Mouse (Mus musculus): Measurements from ENCODE around the gene Ccdc162. TPM values are rescaled to one million over a fixed set of nuclear protein-coding genes. Genes with fewer than 3 reads are reported as not detected.

The Ccdc162 gene
- polyA plus RNA-seq, 1 experiment, result 5.0 TPM

DNA sequence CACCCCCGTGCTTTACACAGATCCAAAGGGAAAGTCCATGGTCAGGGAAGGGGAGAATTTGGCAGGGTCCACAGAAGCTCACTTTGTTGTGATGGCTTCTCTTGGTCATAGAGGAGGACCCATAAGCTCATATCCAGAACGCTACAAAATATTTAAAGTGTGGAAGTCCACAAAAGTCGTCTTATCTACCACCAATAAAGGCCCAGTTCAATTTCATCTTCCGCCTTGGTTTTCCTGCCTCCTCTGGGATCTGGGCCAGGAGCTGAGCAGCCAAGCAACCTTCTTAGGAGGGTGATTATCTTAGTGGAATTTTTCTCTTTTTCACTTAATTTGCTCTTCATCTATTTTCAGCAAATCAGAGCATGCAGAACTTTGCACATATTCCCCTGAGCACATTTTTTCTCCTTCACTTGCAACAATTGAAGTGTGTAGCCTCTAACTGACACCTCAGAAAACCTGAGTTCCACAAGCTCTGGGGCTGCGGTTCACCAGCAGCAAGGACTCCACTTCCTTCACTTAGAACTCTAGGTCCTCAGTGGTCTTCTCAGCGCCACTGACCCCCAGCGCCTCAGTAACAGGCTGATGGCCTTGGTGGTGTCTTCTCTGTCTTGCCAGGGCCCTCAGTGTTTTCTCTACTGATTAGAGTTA, 114.4 kb downstream of the Ccdc162 start:
- TF ChIP-seq REST (IDR thresholded peaks at IDR 0.05; ENCODE audit: insufficient read depth, insufficient read length), result no peak
- no peak for TF ChIP-seq SRF (IDR thresholded peaks at IDR 0.05; ENCODE audit: control insufficient read depth, insufficient read length, low read depth)
- no peak for TF ChIP-seq MAX (IDR thresholded peaks at IDR 0.05; ENCODE audit: low read depth)
- no peak for TF ChIP-seq POLR2A (IDR thresholded peaks at IDR 0.05; ENCODE audit: insufficient read length, low read depth)
- no peak for TF ChIP-seq MYOG (IDR thresholded peaks at IDR 0.05; ENCODE audit: control insufficient read depth in 1 of 3, insufficient read depth in 1 of 3, insufficient read length in 2 of 3, low read depth in 2 of 3)
- TF ChIP-seq MYOD1 (IDR thresholded peaks at IDR 0.05; ENCODE audit: control insufficient read depth in 1 of 3, insufficient read length in 2 of 3, low read depth in 2 of 3), result no peak
- no peak for TF ChIP-seq TCF3 (IDR thresholded peaks at IDR 0.05; ENCODE audit: insufficient read length, low read depth)
- TF ChIP-seq POLR2AphosphoS2 (IDR thresholded peaks at IDR 0.05; ENCODE audit: insufficient read length, low read depth), result no peak
- TF ChIP-seq USF1 (IDR thresholded peaks at IDR 0.05; ENCODE audit: low read depth), result no peak
- no peak for TF ChIP-seq TCF12 (IDR thresholded peaks at IDR 0.05; ENCODE audit: insufficient read depth, poor library complexity, severe bottlenecking)
- no peak for TF ChIP-seq E2F4 (IDR thresholded peaks at IDR 0.05; ENCODE audit: insufficient read depth)
- TF ChIP-seq CEBPB (IDR thresholded peaks at IDR 0.05; ENCODE audit: insufficient read depth, poor library complexity, severe bottlenecking), result no peak
- Histone ChIP-seq H3K4me3 (no peak overlapping the region), H3K27me3 (ENCODE audit: control insufficient read depth, insufficient read depth, insufficient read length) (no peaks in the 10 kb centered on the region)

GRCm38 (mm10) chr10:41601302-41601701, 115.1 kb downstream of the Ccdc162 start:
- H3K4me3 ChIP-seq, result no peak overlapping the region
- no peaks in the 10 kb centered on the region for H3K36me3 ChIP-seq (ENCODE audit: control insufficient read depth, insufficient read depth)
- no peak overlapping the region for H3K4me2 ChIP-seq (ENCODE audit: low read depth)
- H3K27me3 ChIP-seq (ENCODE audit: control insufficient read depth, insufficient read depth, insufficient read length), result no peaks in the 10 kb centered on the region
- H3ac ChIP-seq (ENCODE audit: control insufficient read depth, insufficient read length), result no peak overlapping the region
- H3K79me2 ChIP-seq (ENCODE audit: control insufficient read depth, insufficient read depth), result no peaks in the 10 kb centered on the region
- no peak for TF ChIP-seq E2F4 (IDR thresholded peaks at IDR 0.05; ENCODE audit: insufficient read depth)
- peak in 1 of 3 experiments; percentile 71 for TF ChIP-seq MYOG (IDR thresholded peaks at IDR 0.05; ENCODE audit: control insufficient read depth in 1 of 3, insufficient read depth in 1 of 3, insufficient read length in 2 of 3, low read depth in 2 of 3)
- TF ChIP-seq REST (IDR thresholded peaks at IDR 0.05; ENCODE audit: insufficient read depth, insufficient read length), result no peak
- peak; percentile 9 for TF ChIP-seq SRF (IDR thresholded peaks at IDR 0.05; ENCODE audit: control insufficient read depth, insufficient read length, low read depth)
- TF ChIP-seq MYOD1 (IDR thresholded peaks at IDR 0.05; ENCODE audit: control insufficient read depth in 1 of 3, insufficient read length in 2 of 3, low read depth in 2 of 3), result peak in 1 of 3 experiments; percentile 71
- no peak for TF ChIP-seq MAX (IDR thresholded peaks at IDR 0.05; ENCODE audit: low read depth)
- no peak for TF ChIP-seq TCF12 (IDR thresholded peaks at IDR 0.05; ENCODE audit: insufficient read depth, poor library complexity, severe bottlenecking)
- TF ChIP-seq POLR2AphosphoS2 (IDR thresholded peaks at IDR 0.05; ENCODE audit: insufficient read length, low read depth), result no peak
- no peak for TF ChIP-seq USF1 (IDR thresholded peaks at IDR 0.05; ENCODE audit: low read depth)
- TF ChIP-seq CEBPB (IDR thresholded peaks at IDR 0.05; ENCODE audit: insufficient read depth, poor library complexity, severe bottlenecking), result no peak
- TF ChIP-seq POLR2A (IDR thresholded peaks at IDR 0.05; ENCODE audit: insufficient read length, low read depth), result no peak
- no peak for TF ChIP-seq TCF3 (IDR thresholded peaks at IDR 0.05; ENCODE audit: insufficient read length, low read depth)

More for the DNA sequence above, 114.4 kb downstream of the Ccdc162 start:
- no peak overlapping the region for H3K4me2 ChIP-seq (ENCODE audit: low read depth)
- no peak overlapping the region for H3ac ChIP-seq (ENCODE audit: control insufficient read depth, insufficient read length)
- H3K36me3 ChIP-seq (ENCODE audit: control insufficient read depth, insufficient read depth), result no peaks in the 10 kb centered on the region
- no peaks in the 10 kb centered on the region for H3K79me2 ChIP-seq (ENCODE audit: control insufficient read depth, insufficient read depth)

- Histone ChIP-seq H3K4me2 (ENCODE audit: low read depth) (no peak overlapping the region), H3K36me3 (ENCODE audit: control insufficient read depth, insufficient read depth) (no peaks in the 10 kb centered on the region), H3K79me2 (ENCODE audit: control insufficient read depth, insufficient read depth) (no peaks in the 10 kb centered on the region), H3K4me3 (no peak overlapping the region), H3ac (ENCODE audit: control insufficient read depth, insufficient read length) (no peak overlapping the region), H3K27me3 (ENCODE audit: control insufficient read depth, insufficient read depth, insufficient read length) (no peaks in the 10 kb centered on the region)
- no peak for TF ChIP-seq MYOD1 (IDR thresholded peaks at IDR 0.05; ENCODE audit: control insufficient read depth in 1 of 3, insufficient read length in 2 of 3, low read depth in 2 of 3)
- peak in 1 of 3 experiments; percentile 68 for TF ChIP-seq MYOG (IDR thresholded peaks at IDR 0.05; ENCODE audit: control insufficient read depth in 1 of 3, insufficient read depth in 1 of 3, insufficient read length in 2 of 3, low read depth in 2 of 3)
These were observed 117.4 kb downstream of the Ccdc162 start for GRCm38 (mm10) chr10:41599051-41599450.

DNA sequence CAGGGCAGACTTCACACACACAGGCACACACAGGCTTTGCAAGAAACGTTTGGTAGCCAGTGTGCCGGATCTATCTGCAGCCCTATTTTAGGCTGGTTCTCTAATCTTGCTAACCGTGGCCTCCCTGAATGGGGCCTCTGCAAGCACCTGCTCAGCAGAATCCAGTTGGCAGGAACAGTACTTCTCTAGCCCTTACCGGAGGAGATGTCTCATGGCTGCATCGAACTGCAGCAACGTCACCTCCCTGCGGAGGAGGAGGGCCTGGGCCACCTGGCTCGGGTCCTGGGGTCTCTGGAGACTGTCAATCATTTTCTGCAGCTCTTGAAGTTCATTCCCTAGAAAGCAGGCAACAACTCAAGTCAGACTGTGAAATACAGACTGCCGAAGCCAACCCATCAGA, 118.2 kb downstream of the Ccdc162 start:
- Histone ChIP-seq H3K27me3 (ENCODE audit: control insufficient read depth, insufficient read depth, insufficient read length) (no peaks in the 10 kb centered on the region), H3K4me2 (ENCODE audit: low read depth) (no peak overlapping the region), H3ac (ENCODE audit: control insufficient read depth, insufficient read length) (no peak overlapping the region), H3K4me3 (no peak overlapping the region), H3K79me2 (ENCODE audit: control insufficient read depth, insufficient read depth) (no peaks in the 10 kb centered on the region), H3K36me3 (ENCODE audit: control insufficient read depth, insufficient read depth) (no peaks in the 10 kb centered on the region)
- TF ChIP-seq TCF12 (IDR thresholded peaks at IDR 0.05; ENCODE audit: insufficient read depth, poor library complexity, severe bottlenecking) (peak; percentile 33), MYOD1 (IDR thresholded peaks at IDR 0.05; ENCODE audit: control insufficient read depth in 1 of 3, insufficient read length in 2 of 3, low read depth in 2 of 3) (peak; percentile 29 to 55 (median 49)), CEBPB (IDR thresholded peaks at IDR 0.05; ENCODE audit: insufficient read depth, poor library complexity, severe bottlenecking) (no peak), MYOG (IDR thresholded peaks at IDR 0.05; ENCODE audit: control insufficient read depth in 1 of 3, insufficient read depth in 1 of 3, insufficient read length in 2 of 3, low read depth in 2 of 3) (peak; percentile 5 to 62 (median 6))

- Histone ChIP-seq H3K27me3 (ENCODE audit: control insufficient read depth, insufficient read depth, insufficient read length) (no peaks in the 10 kb centered on the region), H3K4me3 (no peak overlapping the region)
- TF ChIP-seq SRF (IDR thresholded peaks at IDR 0.05; ENCODE audit: control insufficient read depth, insufficient read length, low read depth) (no peak), MYOG (IDR thresholded peaks at IDR 0.05; ENCODE audit: control insufficient read depth in 1 of 3, insufficient read depth in 1 of 3, insufficient read length in 2 of 3, low read depth in 2 of 3) (no peak), POLR2AphosphoS2 (IDR thresholded peaks at IDR 0.05; ENCODE audit: insufficient read length, low read depth) (no peak), MYOD1 (IDR thresholded peaks at IDR 0.05; ENCODE audit: control insufficient read depth in 1 of 3, insufficient read length in 2 of 3, low read depth in 2 of 3) (no peak), POLR2A (IDR thresholded peaks at IDR 0.05; ENCODE audit: insufficient read length, low read depth) (no peak), E2F4 (IDR thresholded peaks at IDR 0.05; ENCODE audit: insufficient read depth) (no peak), TCF12 (IDR thresholded peaks at IDR 0.05; ENCODE audit: insufficient read depth, poor library complexity, severe bottlenecking) (no peak)
These were observed 120.9 kb downstream of the Ccdc162 start for GRCm38 (mm10) chr10:41595550-41595949.

More at GRCm38 (mm10) chr10:41595550-41595949, 120.9 kb downstream of the Ccdc162 start:
- H3ac ChIP-seq (ENCODE audit: control insufficient read depth, insufficient read length), result no peak overlapping the region
- H3K36me3 ChIP-seq (ENCODE audit: control insufficient read depth, insufficient read depth), result no peaks in the 10 kb centered on the region
- no peak overlapping the region for H3K4me2 ChIP-seq (ENCODE audit: low read depth)
- no peaks in the 10 kb centered on the region for H3K79me2 ChIP-seq (ENCODE audit: control insufficient read depth, insufficient read depth)
